Mouse (Mus musculus) adrenal gland, postnatal 25 days (tissue): ENCODE measurements around the gene Gclm. TPM values are rescaled to one million over a fixed set of nuclear protein-coding genes. Genes with fewer than 3 reads are reported as not detected.
"Not testable (repeated sequence)": the region's sequence is repeated elsewhere in the genome, so short reads cannot be mapped to it uniquely, and the experiment has no call there.

ENCODE experiments used
- DNase-seq: peaks from one replicate; pipeline ENCODE4 v3.0.0; 2021; ENCODE audit warnings: mixed read lengths
- total RNA-seq: library from RNA; stranded (reverse); gene quantifications from 2 replicates; pipeline ENCODE4 v1.2.3, GENCODE M21; 2021

Gclm gene
- total RNA-seq, 1 experiment from 2014 or later: 101 TPM

- DNase-seq: no peak
Measured at GRCm38 (mm10) chr3:122242876-122243275, 2.5 kb upstream of the Gclm start.

GRCm38 (mm10) chr3:122243416-122244167, 1.8 kb upstream of the Gclm start:
- DNase-seq: no peak

- DNase-seq: no peak
Measured at GRCm38 (mm10) chr3:122244759-122245158, 598 bp upstream of the Gclm start.

GRCm38 (mm10) chr3:122245878-122246332, 548 bp downstream of the Gclm start:
- peak; percentile 61 for DNase-seq

GRCm38 (mm10) chr3:122246406-122246805, 1.0 kb downstream of the Gclm start:
- DNase-seq: no peak

- DNase-seq: no peak
Measured at GRCm38 (mm10) chr3:122246986-122247767, 1.8 kb downstream of the Gclm start.

GRCm38 (mm10) chr3:122247768-122248100, 2.4 kb downstream of the Gclm start:
- DNase-seq: no peak

GRCm38 (mm10) chr3:122252466-122253253, 7.3 kb downstream of the Gclm start:
- DNase-seq: no peak

GRCm38 (mm10) chr3:122254050-122254449, 8.7 kb downstream of the Gclm start:
- DNase-seq: not testable (repeated sequence)

- DNase-seq: no peak
Measured at GRCm38 (mm10) chr3:122269986-122270385, 24.6 kb downstream of the Gclm start.

GRCm38 (mm10) chr3:122272565-122272964, 27.2 kb downstream of the Gclm start:
- DNase-seq: not testable (repeated sequence)

- DNase-seq: no peak
Measured at GRCm38 (mm10) chr3:122273407-122274240, 28.3 kb downstream of the Gclm start.

- DNase-seq: peak; percentile 93
Measured at GRCm38 (mm10) chr3:122274241-122275024, 29.1 kb downstream of the Gclm start, which contains the start of gene Dnttip2. Gene Dnttip2, plus strand, starts transcription at chr3:122274388.

GRCm38 (mm10) chr3:122275111-122275510, 29.8 kb downstream of the Gclm start:
- DNase-seq: no peak

- DNase-seq: no peak
Measured at GRCm38 (mm10) chr3:122287195-122287594, 41.8 kb downstream of the Gclm start.

- DNase-seq: no peak
Measured at GRCm38 (mm10) chr3:122288613-122289195, 43.3 kb downstream of the Gclm start.

- DNase-seq: not testable (repeated sequence)
Measured at GRCm38 (mm10) chr3:122289344-122289743, 44.0 kb downstream of the Gclm start.

- DNase-seq: no peak
Measured at GRCm38 (mm10) chr3:122290696-122291095, 45.3 kb downstream of the Gclm start.

- no peak for DNase-seq
Measured at GRCm38 (mm10) chr3:122291828-122292227, 46.5 kb downstream of the Gclm start.
